Mouse (Mus musculus) hindbrain, embryonic 10.5 days (tissue): Measurements from ENCODE around the gene Prep. TPM values are rescaled to one million over a fixed set of nuclear protein-coding genes. Genes with fewer than 3 reads are reported as not detected.
"Not testable (repeated sequence)": the region's sequence is repeated elsewhere in the genome, so short reads cannot be mapped to it uniquely, and the experiment has no call there.

Experiments used
- DNase-seq: peaks from one replicate; pipeline ENCODE4 v3.0.0-alpha.2; 2017; ENCODE audit warnings: low spot score
- H3K27ac ChIP-seq: fragments of 300-500 bp; sonication (generic); 2 replicates; pipeline ENCODE4 v1.5.1; 2016; ENCODE audit warnings: mild to moderate bottlenecking, moderate library complexity
- H3K27me3 ChIP-seq: fragments of 300-500 bp; sonication (generic); 2 replicates; pipeline ENCODE4 v1.6.1; 2016; ENCODE audit warnings: mild to moderate bottlenecking; ENCODE audit not compliant: poor library complexity, insufficient read depth, severe bottlenecking
- H3K36me3 ChIP-seq: fragments of 300-500 bp; sonication (generic); 2 replicates; pipeline ENCODE4 v1.6.1; 2016; ENCODE audit warnings: mild to moderate bottlenecking, moderate library complexity
- H3K4me1 ChIP-seq: fragments of 300-500 bp; sonication (generic); replicated peaks from 2 replicates; pipeline ENCODE4 v1.6.1; 2016; ENCODE audit warnings: mild to moderate bottlenecking
- H3K4me3 ChIP-seq: fragments of 300-500 bp; sonication (generic); 2 replicates; pipeline ENCODE4 v1.5.1; 2016; ENCODE audit warnings: mild to moderate bottlenecking, moderate library complexity
- H3K9me3 ChIP-seq: fragments of 300-500 bp; sonication (generic); 2 replicates; pipeline ENCODE4 v1.6.1; 2016; ENCODE audit warnings: mild to moderate bottlenecking, moderate library complexity
- WGBS: fragments of 180-500 bp; shearing (Covaris S2); methylation state at CpG from one replicate; pipeline ENCODE4 v1.1.7; 2016; 5-methylcytosine and 5-hydroxymethylcytosine counted together
- polyA plus RNA-seq: library from polyadenylated mRNA; unstranded; fragments of >200 nt; fragmentation: Nextera tagmentation; extraction: Ambion mirVana; gene quantifications from 2 replicates; pipeline ENCODE4 v1.2.1, GENCODE M21; 2016

Gene Prep
- polyA plus RNA-seq, 1 experiment from 2014 or later: 34.0 TPM

GRCm38 (mm10) chr10:45080490-45080889 is 13.5 kb downstream of the Prep start:
- H3K4me1 ChIP-seq: peaks cover 36% of the 10 kb centered on the region
- H3K27me3 ChIP-seq: no peaks in the 10 kb centered on the region
- DNase-seq: no peak
- 86% methylated on average over 6 of the region's 6 CpGs for WGBS
- no peak overlapping the region for H3K27ac ChIP-seq
- no peak overlapping the region for H3K4me3 ChIP-seq
- H3K9me3 ChIP-seq: no peaks in the 10 kb centered on the region
- peaks cover 35% of the 10 kb centered on the region for H3K36me3 ChIP-seq

GRCm38 (mm10) chr10:45082730-45083129 is 15.7 kb downstream of the Prep start:
- WGBS: 69% methylated on average over 2 of the region's 2 CpGs
- Histone ChIP-seq H3K27me3 (no peaks in the 10 kb centered on the region), H3K4me1 (peaks cover 18% of the 10 kb centered on the region), H3K36me3 (peaks cover 24% of the 10 kb centered on the region), H3K27ac (no peak overlapping the region), H3K9me3 (no peaks in the 10 kb centered on the region), H3K4me3 (no peak overlapping the region)
- no peak for DNase-seq

- not testable (repeated sequence) for H3K9me3 ChIP-seq, H3K4me3 ChIP-seq, DNase-seq, H3K27me3 ChIP-seq
- H3K4me1 ChIP-seq: peaks cover 18% of the 10 kb centered on the region
- H3K27ac ChIP-seq: peak overlapping the region; percentile 70
- WGBS: 40% methylated on average over 7 of the region's 7 CpGs
- H3K36me3 ChIP-seq: peaks cover 32% of the 10 kb centered on the region
Observed at GRCm38 (mm10) chr10:45084002-45084401, 17.0 kb downstream of the Prep start.

GRCm38 (mm10) chr10:45084471-45084870 is 17.5 kb downstream of the Prep start:
- H3K9me3 ChIP-seq: no peaks in the 10 kb centered on the region
- peak overlapping the region; percentile 70 for H3K27ac ChIP-seq
- H3K36me3 ChIP-seq: peaks cover 34% of the 10 kb centered on the region
- peaks cover 18% of the 10 kb centered on the region for H3K4me1 ChIP-seq
- 31% methylated on average over 3 of the region's 3 CpGs for WGBS
- no peak for DNase-seq
- H3K4me3 ChIP-seq: no peak overlapping the region
- no peaks in the 10 kb centered on the region for H3K27me3 ChIP-seq

- Histone ChIP-seq H3K9me3 (no peaks in the 10 kb centered on the region), H3K4me3 (no peak overlapping the region)
Observed at GRCm38 (mm10) chr10:45085315-45085714, 18.3 kb downstream of the Prep start.

GRCm38 (mm10) chr10:45086637-45087036 is 19.6 kb downstream of the Prep start:
- H3K36me3 ChIP-seq: peaks cover 39% of the 10 kb centered on the region
- 59% methylated on average over 5 of the region's 5 CpGs for WGBS
- peak; percentile 40 for DNase-seq

More at GRCm38 (mm10) chr10:45085315-45085714, 18.3 kb downstream of the Prep start:
- peaks cover 32% of the 10 kb centered on the region for H3K36me3 ChIP-seq
- peaks cover 18% of the 10 kb centered on the region for H3K4me1 ChIP-seq
- WGBS: 83% methylated on average over 2 of the region's 2 CpGs
- no peak overlapping the region for H3K27ac ChIP-seq
- H3K27me3 ChIP-seq: no peaks in the 10 kb centered on the region
- no peak for DNase-seq

GRCm38 (mm10) chr10:45091462-45092079 is 24.6 kb downstream of the Prep start:
- no peaks in the 10 kb centered on the region; the same call in 1 of the 2 replicates for H3K4me1 ChIP-seq
- no peak overlapping the region for H3K4me3 ChIP-seq
- no peaks in the 10 kb centered on the region for H3K27me3 ChIP-seq
- DNase-seq: no peak
- H3K27ac ChIP-seq: no peak overlapping the region
- 72% methylated on average over 8 of the region's 8 CpGs for WGBS
- H3K36me3 ChIP-seq: peaks cover 85% of the 10 kb centered on the region
- H3K9me3 ChIP-seq: no peaks in the 10 kb centered on the region

More at GRCm38 (mm10) chr10:45086637-45087036, 19.6 kb downstream of the Prep start:
- Histone ChIP-seq H3K4me1 (peaks cover 18% of the 10 kb centered on the region), H3K4me3 (no peak overlapping the region), H3K27ac (no peak overlapping the region), H3K9me3 (no peaks in the 10 kb centered on the region), H3K27me3 (no peaks in the 10 kb centered on the region)

GRCm38 (mm10) chr10:45092080-45093056 is 25.4 kb downstream of the Prep start:
- no peaks in the 10 kb centered on the region for H3K9me3 ChIP-seq
- WGBS: 82% methylated on average over 12 of the region's 12 CpGs
- no peak overlapping the region for H3K27ac ChIP-seq
- no peak for DNase-seq
- no peaks in the 10 kb centered on the region; the same call in 1 of the 2 replicates for H3K4me1 ChIP-seq
- no peak overlapping the region for H3K4me3 ChIP-seq
- H3K27me3 ChIP-seq: no peaks in the 10 kb centered on the region
- H3K36me3 ChIP-seq: peaks cover 93% of the 10 kb centered on the region

- DNase-seq: no peak
- Histone ChIP-seq H3K27me3 (no peaks in the 10 kb centered on the region), H3K27ac (no peak overlapping the region), H3K4me1 (peaks cover 6% of the 10 kb centered on the region; the same call in 1 of the 2 replicates), H3K9me3 (no peaks in the 10 kb centered on the region), H3K36me3 (peaks cover 84% of the 10 kb centered on the region), H3K4me3 (no peak overlapping the region)
- 82% methylated on average over 2 of the region's 2 CpGs for WGBS
Observed at GRCm38 (mm10) chr10:45098751-45099150, 31.7 kb downstream of the Prep start.

- Histone ChIP-seq H3K9me3 (no peaks in the 10 kb centered on the region), H3K27me3 (no peaks in the 10 kb centered on the region), H3K4me3 (no peak overlapping the region), H3K4me1 (peaks cover 10% of the 10 kb centered on the region; the same call in 1 of the 2 replicates), H3K36me3 (peaks cover 73% of the 10 kb centered on the region), H3K27ac (0 out of 2 replicates have a peak overlapping the region, but pooled peaks have one; percentile 0)
- DNase-seq: no peak
- 77% methylated on average over 11 of the region's 11 CpGs for WGBS
Observed at GRCm38 (mm10) chr10:45100473-45100872, 33.5 kb downstream of the Prep start.

- DNase-seq: peak; percentile 63
- Histone ChIP-seq H3K4me1 (peaks cover 10% of the 10 kb centered on the region; the same call in 1 of the 2 replicates), H3K27ac (peak overlapping the region; percentile 77), H3K4me3 (no peak overlapping the region), H3K9me3 (no peaks in the 10 kb centered on the region), H3K27me3 (no peaks in the 10 kb centered on the region), H3K36me3 (peaks cover 66% of the 10 kb centered on the region)
- WGBS: 40% methylated on average over 11 of the region's 11 CpGs
Observed at GRCm38 (mm10) chr10:45103184-45103583, 36.2 kb downstream of the Prep start.

- Histone ChIP-seq H3K4me3 (no peak overlapping the region), H3K27me3 (no peaks in the 10 kb centered on the region), H3K9me3 (no peaks in the 10 kb centered on the region), H3K36me3 (peaks cover 66% of the 10 kb centered on the region), H3K4me1 (peaks cover 10% of the 10 kb centered on the region; the same call in 1 of the 2 replicates), H3K27ac (peak overlapping the region; percentile 77)
- 75% methylated on average over 7 of the region's 7 CpGs for WGBS
- DNase-seq: no peak
Observed at GRCm38 (mm10) chr10:45104098-45104497, 37.1 kb downstream of the Prep start.
